Mouse (Mus musculus) E14TG2a.4 (cell line): ENCODE measurements around the gene Cygb.
"Not testable (repeated sequence)": the region's sequence is repeated elsewhere in the genome, so short reads cannot be mapped to it uniquely, and the experiment has no call there.

Experiments used
- H3K27me3 ChIP-seq: 2 replicates; pipeline ENCODE4 v1.6.1; 2014; ENCODE audit warnings: low read length, control low read depth; ENCODE audit not compliant: insufficient read depth
- H3K36me3 ChIP-seq: 2 replicates; pipeline ENCODE4 v1.6.1; 2014; ENCODE audit warnings: low read length, control low read depth; ENCODE audit not compliant: insufficient read depth
- H3K4me1 ChIP-seq: replicated peaks from 2 replicates; pipeline ENCODE4 v1.6.1; 2014; ENCODE audit warnings: low read depth, low read length, control low read depth
- H3K4me3 ChIP-seq: replicated peaks from 2 replicates; pipeline ENCODE4 v1.5.1; 2014; ENCODE audit warnings: mild to moderate bottlenecking, low read length
- H3K9me3 ChIP-seq: 2 replicates; pipeline ENCODE4 v1.6.1; 2014; ENCODE audit warnings: low read length, control low read depth
- CTCF ChIP-seq: conservative IDR thresholded peaks from 2 replicates; pipeline ENCODE4 v1.5.1; 2014; ENCODE audit warnings: low read length
- NANOG ChIP-seq: IDR thresholded peaks from 2 replicates; pipeline ENCODE4 v1.6.1; 2014; ENCODE audit warnings: borderline replicate concordance, low read length, mixed read lengths
- POU5F1 ChIP-seq: IDR thresholded peaks from 2 replicates; pipeline ENCODE4 v1.6.1; 2014; ENCODE audit warnings: low read length, borderline replicate concordance

Gene Cygb

GRCm38 (mm10) chr11:116641731-116642130 is 12.4 kb downstream of the Cygb start:
- H3K4me1 ChIP-seq = peaks cover 38% of the 10 kb centered on the region
- H3K36me3 ChIP-seq = no peaks in the 10 kb centered on the region
- H3K4me3 ChIP-seq = no peak overlapping the region
- TF ChIP-seq CTCF = no peak
- peaks cover 31% of the 10 kb centered on the region; the same call in 1 of the 2 replicates for H3K27me3 ChIP-seq
- H3K9me3 ChIP-seq = no peaks in the 10 kb centered on the region

GRCm38 (mm10) chr11:116641168-116641567 is 12.9 kb downstream of the Cygb start:
- Histone ChIP-seq H3K9me3 (no peaks in the 10 kb centered on the region), H3K36me3 (no peaks in the 10 kb centered on the region), H3K27me3 (peaks cover 27% of the 10 kb centered on the region; the same call in 1 of the 2 replicates), H3K4me3 (no peak overlapping the region), H3K4me1 (peaks cover 33% of the 10 kb centered on the region)
- TF ChIP-seq POU5F1 (no peak), CTCF (peak; percentile 96)

GRCm38 (mm10) chr11:116636607-116637006 is 17.5 kb downstream of the Cygb start:
- H3K4me3 ChIP-seq, H3K27me3 ChIP-seq, H3K36me3 ChIP-seq, H3K9me3 ChIP-seq, H3K4me1 ChIP-seq: not testable (repeated sequence)

- no peaks in the 10 kb centered on the region for H3K36me3 ChIP-seq
- H3K4me1 ChIP-seq = peaks cover 31% of the 10 kb centered on the region
- H3K27me3 ChIP-seq = no peaks in the 10 kb centered on the region
- TF ChIP-seq NANOG (no peak), POU5F1 (no peak)
- H3K9me3 ChIP-seq = no peaks in the 10 kb centered on the region
- H3K4me3 ChIP-seq = no peak overlapping the region
These were observed 21.2 kb downstream of the Cygb start for GRCm38 (mm10) chr11:116632962-116633361.

GRCm38 (mm10) chr11:116630171-116630965 is 23.7 kb downstream of the Cygb start:
- Histone ChIP-seq H3K4me1 (peaks cover 38% of the 10 kb centered on the region), H3K9me3 (no peaks in the 10 kb centered on the region), H3K27me3 (no peaks in the 10 kb centered on the region), H3K36me3 (no peaks in the 10 kb centered on the region), H3K4me3 (no peak overlapping the region)
- TF ChIP-seq POU5F1 (no peak), NANOG (no peak), CTCF (no peak)

- no peak for TF ChIP-seq CTCF
- no peak for TF ChIP-seq NANOG
- TF ChIP-seq POU5F1 = no peak
- H3K27me3 ChIP-seq = no peaks in the 10 kb centered on the region
- H3K36me3 ChIP-seq = no peaks in the 10 kb centered on the region
- peak overlapping the region; percentile 21; the same call in 1 of the 2 replicates for H3K4me3 ChIP-seq
- H3K4me1 ChIP-seq = peaks cover 47% of the 10 kb centered on the region
- H3K9me3 ChIP-seq = no peaks in the 10 kb centered on the region
These were observed 24.6 kb downstream of the Cygb start for GRCm38 (mm10) chr11:116629472-116629871.

GRCm38 (mm10) chr11:116628712-116629111 is 25.4 kb downstream of the Cygb start:
- Histone ChIP-seq H3K36me3 (no peaks in the 10 kb centered on the region), H3K4me1 (peaks cover 50% of the 10 kb centered on the region), H3K27me3 (no peaks in the 10 kb centered on the region; the same call in 1 of the 2 replicates), H3K9me3 (no peaks in the 10 kb centered on the region), H3K4me3 (peak overlapping the region; percentile 21; the same call in 1 of the 2 replicates)
- TF ChIP-seq NANOG (no peak), POU5F1 (no peak), CTCF (peak; percentile 85)

GRCm38 (mm10) chr11:116627072-116628020 is 26.8 kb downstream of the Cygb start:
- peaks cover 13% of the 10 kb centered on the region for H3K27me3 ChIP-seq
- no peaks in the 10 kb centered on the region for H3K9me3 ChIP-seq
- TF ChIP-seq CTCF = peak; percentile 6
- TF ChIP-seq POU5F1 = no peak
- H3K4me1 ChIP-seq = peaks cover 60% of the 10 kb centered on the region
- H3K36me3 ChIP-seq = no peaks in the 10 kb centered on the region
- H3K4me3 ChIP-seq = no peak overlapping the region
